Mouse (Mus musculus): ENCODE data around the gene Actrt2. TPM values are rescaled to one million over a fixed set of nuclear protein-coding genes. Genes with fewer than 3 reads are reported as not detected.

Gene Actrt2
- polyA plus RNA-seq (2015; fragmentation: Nextera tagmentation; extraction: Ambion mirVana) = not detected in 2 replicates

GRCm38 (mm10) chr4:154667767-154668166, at the start of gene Actrt2:
TSS of gene Actrt2 (minus strand) at chr4:154667867.
- DNase-seq (no peak), ATAC-seq (ENCODE audit: low read depth) (no peak)
- H3K27me3 ChIP-seq = 0 out of 2 replicates have a peak, but pooled peaks cover 5% of the 10 kb centered on the region
- no peaks in the 10 kb centered on the region for H3K36me3 ChIP-seq
- H3K4me3 ChIP-seq (replicated peaks) = no peak within 1 kb of the TSS
- H3K4me1 ChIP-seq (replicated peaks) = no peaks in the 10 kb centered on the region
- no peaks in the 10 kb centered on the region for H3K9me3 ChIP-seq (replicated peaks)
- no peak within 1 kb of the TSS for H3K9ac ChIP-seq
- no peak within 1 kb of the TSS for H3K4me2 ChIP-seq
- WGBS (ENCODE audit: insufficient replicate concordance) = 70% methylated on average over 2 of the region's 2 CpGs
- no peak within 1 kb of the TSS for H3K27ac ChIP-seq

GRCm38 (mm10) chr4:154709391-154710107, 41.9 kb upstream of the Actrt2 start:
- 68% methylated on average over 21 of the region's 21 CpGs for WGBS (ENCODE audit: insufficient replicate concordance)
- no peaks in the 10 kb centered on the region for H3K4me1 ChIP-seq (replicated peaks)
- no peaks in the 10 kb centered on the region for H3K36me3 ChIP-seq
- H3K4me3 ChIP-seq (replicated peaks) = no peak overlapping the region
- DNase-seq = no peak
- peaks cover 15% of the 10 kb centered on the region; the same call in 1 of the 2 replicates for H3K27me3 ChIP-seq
- ATAC-seq (ENCODE audit: low read depth) = no peak
- no peak overlapping the region for H3K4me2 ChIP-seq
- H3K9ac ChIP-seq = no peak overlapping the region
- H3K27ac ChIP-seq = no peak overlapping the region
- no peaks in the 10 kb centered on the region for H3K9me3 ChIP-seq (replicated peaks)

GRCm38 (mm10) chr4:154708811-154709210, 41.1 kb upstream of the Actrt2 start:
- Histone ChIP-seq H3K36me3 (no peaks in the 10 kb centered on the region), H3K4me1 (replicated peaks) (no peaks in the 10 kb centered on the region), H3K4me2 (no peak overlapping the region), H3K9me3 (replicated peaks) (no peaks in the 10 kb centered on the region), H3K27ac (no peak overlapping the region), H3K9ac (no peak overlapping the region), H3K4me3 (replicated peaks) (no peak overlapping the region), H3K27me3 (peaks cover 9% of the 10 kb centered on the region; the same call in 1 of the 2 replicates)
- WGBS (ENCODE audit: insufficient replicate concordance) = 23% methylated on average over 2 of the region's 2 CpGs
- ATAC-seq (ENCODE audit: low read depth) (no peak), DNase-seq (no peak)

GRCm38 (mm10) chr4:154708223-154708622, 40.6 kb upstream of the Actrt2 start:
- ATAC-seq (ENCODE audit: low read depth) (no peak), DNase-seq (no peak)
- Histone ChIP-seq H3K4me3 (replicated peaks) (no peak overlapping the region), H3K9me3 (replicated peaks) (no peaks in the 10 kb centered on the region), H3K4me1 (replicated peaks) (no peaks in the 10 kb centered on the region), H3K9ac (no peak overlapping the region), H3K27me3 (peaks cover 7% of the 10 kb centered on the region; the same call in 1 of the 2 replicates), H3K4me2 (no peak overlapping the region), H3K27ac (no peak overlapping the region), H3K36me3 (no peaks in the 10 kb centered on the region)
- 76% methylated on average over 11 of the region's 11 CpGs for WGBS (ENCODE audit: insufficient replicate concordance)

GRCm38 (mm10) chr4:154707521-154707920, 39.9 kb upstream of the Actrt2 start:
- 60% methylated on average over 4 of the region's 4 CpGs for WGBS (ENCODE audit: insufficient replicate concordance)
- peaks cover 7% of the 10 kb centered on the region; the same call in 1 of the 2 replicates for H3K27me3 ChIP-seq
- DNase-seq = no peak

GRCm38 (mm10) chr4:154706442-154706841, 38.8 kb upstream of the Actrt2 start:
- WGBS (ENCODE audit: insufficient replicate concordance) = 18% methylated on average over 1 of the region's 1 CpGs
- no peaks in the 10 kb centered on the region for H3K36me3 ChIP-seq
- no peaks in the 10 kb centered on the region for H3K4me1 ChIP-seq (replicated peaks)
- peaks cover 7% of the 10 kb centered on the region; the same call in 1 of the 2 replicates for H3K27me3 ChIP-seq
- H3K4me3 ChIP-seq (replicated peaks) = no peak overlapping the region
- H3K9me3 ChIP-seq (replicated peaks) = no peaks in the 10 kb centered on the region
- H3K27ac ChIP-seq = no peak overlapping the region
- no peak overlapping the region for H3K4me2 ChIP-seq
- DNase-seq = no peak
- H3K9ac ChIP-seq = no peak overlapping the region
- no peak for ATAC-seq (ENCODE audit: low read depth)

More at GRCm38 (mm10) chr4:154707521-154707920, 39.9 kb upstream of the Actrt2 start:
- H3K4me2 ChIP-seq = no peak overlapping the region
- H3K9ac ChIP-seq = no peak overlapping the region
- no peaks in the 10 kb centered on the region for H3K36me3 ChIP-seq
- H3K4me3 ChIP-seq (replicated peaks) = no peak overlapping the region
- no peak for ATAC-seq (ENCODE audit: low read depth)
- no peaks in the 10 kb centered on the region for H3K9me3 ChIP-seq (replicated peaks)
- H3K27ac ChIP-seq = no peak overlapping the region
- no peaks in the 10 kb centered on the region for H3K4me1 ChIP-seq (replicated peaks)

GRCm38 (mm10) chr4:154705681-154706080, 38.0 kb upstream of the Actrt2 start:
- DNase-seq (no peak), ATAC-seq (ENCODE audit: low read depth) (no peak)
- 53% methylated on average over 4 of the region's 4 CpGs for WGBS (ENCODE audit: insufficient replicate concordance)

GRCm38 (mm10) chr4:154705056-154705455, 37.4 kb upstream of the Actrt2 start:
- H3K4me1 ChIP-seq (replicated peaks) = no peaks in the 10 kb centered on the region
- H3K36me3 ChIP-seq = no peaks in the 10 kb centered on the region
- no peak overlapping the region for H3K4me2 ChIP-seq
- no peak overlapping the region for H3K27ac ChIP-seq
- 66% methylated on average over 6 of the region's 6 CpGs for WGBS (ENCODE audit: insufficient replicate concordance)
- ATAC-seq (ENCODE audit: low read depth) (no peak), DNase-seq (no peak)
- H3K9me3 ChIP-seq (replicated peaks) = no peaks in the 10 kb centered on the region
- no peak overlapping the region for H3K9ac ChIP-seq
- H3K4me3 ChIP-seq (replicated peaks) = no peak overlapping the region
- H3K27me3 ChIP-seq = peaks cover 7% of the 10 kb centered on the region; the same call in 1 of the 2 replicates

More at GRCm38 (mm10) chr4:154705681-154706080, 38.0 kb upstream of the Actrt2 start:
- Histone ChIP-seq H3K9me3 (replicated peaks) (no peaks in the 10 kb centered on the region), H3K27ac (no peak overlapping the region), H3K4me1 (replicated peaks) (no peaks in the 10 kb centered on the region), H3K4me2 (no peak overlapping the region), H3K27me3 (peaks cover 7% of the 10 kb centered on the region; the same call in 1 of the 2 replicates), H3K9ac (no peak overlapping the region), H3K36me3 (no peaks in the 10 kb centered on the region), H3K4me3 (replicated peaks) (no peak overlapping the region)

- ATAC-seq (ENCODE audit: low read depth) (no peak), DNase-seq (no peak)
- 68% methylated on average over 7 of the region's 7 CpGs for WGBS (ENCODE audit: insufficient replicate concordance)
- H3K27me3 ChIP-seq = peaks cover 7% of the 10 kb centered on the region; the same call in 1 of the 2 replicates
- no peak overlapping the region for H3K27ac ChIP-seq
- no peak overlapping the region for H3K9ac ChIP-seq
- no peak overlapping the region for H3K4me2 ChIP-seq
- H3K36me3 ChIP-seq = no peaks in the 10 kb centered on the region
- no peaks in the 10 kb centered on the region for H3K4me1 ChIP-seq (replicated peaks)
- no peak overlapping the region for H3K4me3 ChIP-seq (replicated peaks)
- no peaks in the 10 kb centered on the region for H3K9me3 ChIP-seq (replicated peaks)
Measured at GRCm38 (mm10) chr4:154704591-154704990, 36.9 kb upstream of the Actrt2 start.

- no peak overlapping the region for H3K4me3 ChIP-seq (replicated peaks)
- 58% methylated on average over 7 of the region's 7 CpGs for WGBS (ENCODE audit: insufficient replicate concordance)
- H3K4me1 ChIP-seq (replicated peaks) = 0 out of 2 replicates have a peak, but pooled peaks cover 2% of the 10 kb centered on the region
- no peak overlapping the region for H3K9ac ChIP-seq
- H3K4me2 ChIP-seq = no peak overlapping the region
- H3K27me3 ChIP-seq = peaks cover 7% of the 10 kb centered on the region; the same call in 1 of the 2 replicates
- ATAC-seq (ENCODE audit: low read depth) (no peak), DNase-seq (no peak)
- H3K36me3 ChIP-seq = no peaks in the 10 kb centered on the region
- H3K27ac ChIP-seq = no peak overlapping the region
- no peaks in the 10 kb centered on the region for H3K9me3 ChIP-seq (replicated peaks)
Measured at GRCm38 (mm10) chr4:154703426-154704070, 35.9 kb upstream of the Actrt2 start.

- H3K4me2 ChIP-seq = no peak overlapping the region
Measured at GRCm38 (mm10) chr4:154702931-154703330, 35.3 kb upstream of the Actrt2 start.

More at GRCm38 (mm10) chr4:154702931-154703330, 35.3 kb upstream of the Actrt2 start:
- ATAC-seq (ENCODE audit: low read depth) = no peak
- Histone ChIP-seq H3K4me3 (replicated peaks) (no peak overlapping the region), H3K36me3 (no peaks in the 10 kb centered on the region), H3K27ac (no peak overlapping the region), H3K9me3 (replicated peaks) (no peaks in the 10 kb centered on the region), H3K4me1 (replicated peaks) (0 out of 2 replicates have a peak, but pooled peaks cover 2% of the 10 kb centered on the region), H3K9ac (no peak overlapping the region), H3K27me3 (peaks cover 7% of the 10 kb centered on the region; the same call in 1 of the 2 replicates)
- 58% methylated on average over 7 of the region's 7 CpGs for WGBS (ENCODE audit: insufficient replicate concordance)
- DNase-seq = no peak
